18 mouse cellular contexts compared by ENCODE assay signal in the genomic region with DNA sequence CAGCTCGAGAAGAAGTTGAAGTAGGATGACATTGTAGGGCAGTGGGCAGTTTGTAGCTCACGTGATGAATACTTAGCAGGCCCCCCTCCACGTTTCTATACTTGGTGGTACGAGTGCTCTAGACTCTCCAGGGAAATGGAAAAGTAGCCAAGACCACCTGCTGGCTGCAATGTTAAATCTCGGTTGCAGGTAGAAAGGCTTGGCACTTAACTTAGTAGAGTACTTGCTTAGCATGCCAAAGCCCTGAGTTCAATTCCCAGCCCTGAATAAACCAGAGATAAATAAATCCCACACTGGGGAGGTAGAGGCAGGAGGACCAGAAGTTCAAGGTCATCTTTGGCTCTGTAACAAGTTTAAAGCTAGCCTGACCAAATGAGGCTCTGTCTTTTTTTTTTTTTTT. TPM values are rescaled to one million over a fixed set of nuclear protein-coding genes. Genes with fewer than 3 reads are reported as not detected.
"Had no signal": no experiment of that assay in that cellular context is flagged by ENCODE, and none has a peak within 500 bp of the region (broad histone marks: within the 10 kb centered on the region; RNA-seq: fewer than 3 reads in every experiment).

No protein-coding gene starts in this region.

- H3K36me3 ChIP-seq: limb, embryonic 10.5 days; liver, embryonic 15.5 days; lung, embryonic 15.5 days; midbrain, embryonic 12.5 days had no signal

- H3K9me3 ChIP-seq: limb, embryonic 10.5 days; liver, embryonic 15.5 days; lung, embryonic 15.5 days; megakaryocyte, embryonic 14.5 days; midbrain, embryonic 12.5 days had no signal

- DNase-seq: kidney, adult 9 months; kidney, postnatal 10 days; kidney, postnatal 4 days; lung, postnatal 14 days; right cerebral cortex, postnatal 25 days; thymus, postnatal 4 days had no signal

- H3K9ac ChIP-seq: liver, embryonic 15.5 days; lung, embryonic 15.5 days; midbrain, embryonic 12.5 days had no signal

- ATAC-seq: midbrain, embryonic 16.5 days had no signal

- H3K27me3 ChIP-seq: liver, embryonic 15.5 days; lung, embryonic 15.5 days; midbrain, embryonic 12.5 days had no signal

- H3K4me2 ChIP-seq: liver, embryonic 11.5 days; liver, embryonic 15.5 days; lung, embryonic 15.5 days; midbrain, embryonic 12.5 days had no signal

- H3K27ac ChIP-seq: layer of hippocampus, adult 2 months; left cerebral cortex, adult 2 months; limb, embryonic 10.5 days; liver, embryonic 15.5 days; macrophage; midbrain, embryonic 12.5 days; stomach, postnatal 0 days had no signal

- H3K4me3 ChIP-seq: layer of hippocampus, adult 2 months; left cerebral cortex, adult 2 months; limb, embryonic 10.5 days; liver, embryonic 15.5 days; lung, embryonic 15.5 days; megakaryocyte, embryonic 14.5 days; midbrain, embryonic 12.5 days had no signal

RNA-seq across cellular contexts. Expression of gene Apobec2, which starts 1.7 kb away (rescaled TPM):
- total RNA-seq: left cerebral cortex, adult 2 months had no signal
- polyA plus RNA-seq: macrophage had no signal

RNA-seq across cellular contexts. Expression of gene Tspo2, which starts 16.8 kb away (rescaled TPM):
- total RNA-seq: layer of hippocampus, adult 2 months; layer of hippocampus, postnatal 10 days; left cerebral cortex, adult 2 months had no signal
- polyA plus RNA-seq: limb, embryonic 10.5 days; macrophage had no signal

RNA-seq across cellular contexts. Expression of gene Unc5cl, which starts 20.2 kb away (rescaled TPM):
- polyA plus RNA-seq: macrophage had no signal
